Mouse (Mus musculus) lung, embryonic 14.5 days (tissue): ENCODE data around the gene Pmp22. TPM values are rescaled to one million over a fixed set of nuclear protein-coding genes. Genes with fewer than 3 reads are reported as not detected.

Experiments used
- ATAC-seq: fragments of 200-750 bp; cut with Nextera tagmentation; 2 replicates; pipeline ENCODE4 v1.8.0; 2017; ENCODE audit warnings: mild to moderate bottlenecking, moderate TSS enrichment, moderate library complexity; ENCODE audit not compliant: insufficient read depth
- DNase-seq: peaks from one replicate; pipeline ENCODE4 v3.0.0-alpha.2; 2015
- H3K27ac ChIP-seq: fragments of 300-500 bp; sonication (generic); 2 replicates; pipeline ENCODE4 v1.5.1; 2014; ENCODE audit warnings: low read depth, mild to moderate bottlenecking, moderate library complexity
- H3K27me3 ChIP-seq: fragments of 300-500 bp; sonication (generic); 2 replicates; pipeline ENCODE4 v1.6.1; 2014; ENCODE audit warnings: low read length, control low read depth; ENCODE audit not compliant: insufficient read depth
- H3K36me3 ChIP-seq: fragments of 300-500 bp; sonication (generic); 2 replicates; pipeline ENCODE4 v1.6.1; 2014; ENCODE audit warnings: control low read depth; ENCODE audit not compliant: insufficient read depth
- H3K4me1 ChIP-seq: fragments of 300-500 bp; sonication (generic); 2 replicates; pipeline ENCODE4 v1.6.1; 2014; ENCODE audit warnings: antibody characterized with exemption, control low read depth; ENCODE audit not compliant: insufficient read depth
- H3K4me2 ChIP-seq: fragments of 300-500 bp; sonication (generic); 2 replicates; pipeline ENCODE4 v1.6.1; 2014; ENCODE audit warnings: mild to moderate bottlenecking
- H3K4me3 ChIP-seq: fragments of 300-500 bp; sonication (generic); 2 replicates; pipeline ENCODE4 v1.5.1; 2014; ENCODE audit warnings: low read depth, low read length
- H3K9ac ChIP-seq: fragments of 300-500 bp; sonication (generic); 2 replicates; pipeline ENCODE4 v1.6.1; 2014
- H3K9me3 ChIP-seq: fragments of 300-500 bp; sonication (generic); 2 replicates; pipeline ENCODE4 v1.6.1; 2016; ENCODE audit warnings: low read depth, low read length, control low read depth
- CTCF ChIP-seq: IDR thresholded peaks from 2 replicates; pipeline ENCODE4 v1.5.1; 2016; ENCODE audit warnings: antibody characterized with exemption, low read depth
- WGBS: fragments of 180-500 bp; shearing (Covaris S2); extraction: QIAGEN DNeasy Blood & Tissue Kit; methylation state at CpG from one replicate; pipeline ENCODE4 v1.1.7; 2014; 5-methylcytosine and 5-hydroxymethylcytosine counted together
- polyA plus RNA-seq: library from polyadenylated mRNA; unstranded; fragments of >200 nt; fragmentation: Nextera tagmentation; extraction: Ambion mirVana; gene quantifications from 2 replicates; pipeline ENCODE4 v1.2.1, GENCODE M21; 2014

Pmp22 gene
- polyA plus RNA-seq, 1 experiment from 2014 or later: 223 TPM

DNA sequence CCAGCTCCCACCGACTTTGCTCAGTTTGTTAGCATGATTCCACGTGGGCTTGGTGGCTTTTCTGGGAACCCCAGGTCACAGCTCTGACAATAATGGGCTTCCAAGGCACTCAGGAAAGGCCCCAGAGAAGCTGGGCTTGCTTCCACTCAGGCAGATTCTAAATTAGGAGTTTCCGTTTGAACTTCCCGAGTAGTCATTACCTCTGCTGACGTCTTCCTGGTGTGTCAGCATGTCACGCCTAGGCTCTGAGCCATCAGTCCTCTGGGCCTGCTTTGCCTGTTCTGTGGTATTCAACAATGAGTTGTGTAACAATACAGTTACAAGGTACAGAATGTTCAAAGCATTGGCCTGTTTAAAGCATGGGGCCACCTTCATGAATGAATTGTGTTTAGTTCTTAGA, 7.4 kb downstream of the Pmp22 start:
- peaks cover 60% of the 10 kb centered on the region for H3K36me3 ChIP-seq
- H3K4me1 ChIP-seq: peaks cover 22% of the 10 kb centered on the region
- ATAC-seq (no peak), DNase-seq (peak; percentile 53)
- peak overlapping the region; percentile 82; the same call in 1 of the 2 replicates for H3K4me2 ChIP-seq
- peak overlapping the region; percentile 48 for H3K27ac ChIP-seq
- 58% methylated on average over 6 of the region's 6 CpGs for WGBS
- H3K4me3 ChIP-seq: no peak overlapping the region
- H3K9ac ChIP-seq: peak overlapping the region; percentile 27; the same call in 1 of the 2 replicates
- no peaks in the 10 kb centered on the region for H3K9me3 ChIP-seq
- TF ChIP-seq CTCF: no peak
- H3K27me3 ChIP-seq: peaks cover 12% of the 10 kb centered on the region; the same call in 1 of the 2 replicates

DNA sequence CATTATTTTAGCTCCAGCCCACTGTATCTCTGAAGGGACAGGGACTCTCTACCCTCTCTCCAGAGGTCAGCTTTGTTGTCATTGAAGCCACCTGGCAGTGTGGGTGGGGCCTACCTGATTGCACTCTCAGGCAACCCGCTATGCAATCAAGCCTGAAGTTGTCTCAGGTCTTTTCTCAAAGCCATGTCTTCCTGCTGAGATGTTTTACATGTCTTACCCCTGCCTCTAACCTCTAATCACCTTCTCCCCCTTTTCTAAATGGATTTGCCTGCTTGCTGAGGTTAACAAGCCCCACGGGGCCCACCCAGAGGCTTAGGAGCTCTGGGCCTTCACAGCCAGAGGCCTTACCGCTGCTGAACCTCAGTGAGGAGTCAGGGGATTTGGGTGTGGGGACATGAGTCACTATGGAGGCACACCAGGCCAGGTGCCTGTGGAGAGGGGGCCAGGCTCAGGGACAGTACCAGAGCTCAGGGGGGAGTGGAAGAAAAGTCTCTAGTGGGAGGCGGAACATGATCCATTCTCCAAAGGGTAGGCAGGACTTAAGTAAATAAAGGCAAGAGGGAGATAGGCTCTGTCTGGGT, 8.1 kb downstream of the Pmp22 start:
- Histone ChIP-seq H3K9ac (no peak overlapping the region), H3K4me2 (no peak overlapping the region), H3K36me3 (peaks cover 66% of the 10 kb centered on the region), H3K27me3 (peaks cover 8% of the 10 kb centered on the region; the same call in 1 of the 2 replicates), H3K9me3 (no peaks in the 10 kb centered on the region), H3K27ac (no peak overlapping the region), H3K4me1 (peaks cover 22% of the 10 kb centered on the region), H3K4me3 (no peak overlapping the region)
- DNase-seq: no peak
- ATAC-seq: no peak
- WGBS: 82% methylated on average over 4 of the region's 4 CpGs
- TF ChIP-seq CTCF: no peak

DNA sequence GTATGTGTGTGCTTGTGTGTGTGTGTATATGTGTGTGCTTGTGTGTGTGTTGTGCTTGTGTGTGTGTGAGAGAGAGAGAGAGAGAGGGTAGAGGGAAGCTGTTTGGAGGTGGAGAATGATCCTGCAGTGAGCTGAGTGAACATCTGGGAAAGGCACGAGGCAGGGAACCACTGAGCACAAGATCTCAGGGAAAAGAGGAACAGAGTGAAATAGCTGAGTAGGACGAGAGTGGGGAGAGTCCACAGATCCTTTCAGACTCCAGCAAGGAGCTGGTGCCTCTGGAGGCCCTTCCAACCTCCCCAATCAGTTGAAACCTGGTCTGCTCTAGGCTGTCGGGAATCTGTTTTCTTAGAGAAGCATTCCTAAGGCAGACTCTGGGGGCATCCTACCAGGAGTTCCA, 10.0 kb downstream of the Pmp22 start:
- Histone ChIP-seq H3K9me3 (no peaks in the 10 kb centered on the region), H3K4me2 (no peak overlapping the region), H3K4me3 (no peak overlapping the region), H3K4me1 (peaks cover 22% of the 10 kb centered on the region), H3K27me3 (no peaks in the 10 kb centered on the region), H3K27ac (no peak overlapping the region), H3K9ac (no peak overlapping the region), H3K36me3 (peaks cover 79% of the 10 kb centered on the region)
- ATAC-seq (no peak), DNase-seq (no peak)
- TF ChIP-seq CTCF: no peak
- WGBS: 44% methylated on average over 3 of the region's 3 CpGs

DNA sequence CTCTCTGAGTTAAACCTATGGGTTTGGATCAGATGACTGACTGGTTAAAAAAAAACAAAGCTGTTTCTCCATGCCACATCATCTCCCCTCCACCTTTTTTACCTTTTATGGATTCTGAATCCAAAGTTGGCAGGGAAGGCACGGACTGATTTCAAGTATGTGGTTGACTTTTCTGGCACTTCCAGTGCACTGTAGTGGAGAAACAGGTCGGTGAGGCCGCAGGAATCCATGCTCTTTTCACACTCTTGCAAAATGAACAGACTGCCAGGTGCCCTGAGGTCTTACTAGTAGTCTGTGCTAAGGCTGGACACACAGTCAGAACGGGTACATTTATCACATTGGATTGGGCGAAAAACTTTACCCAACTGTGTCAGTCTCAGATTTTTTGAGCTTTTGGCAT, 13.5 kb downstream of the Pmp22 start:
- no peaks in the 10 kb centered on the region for H3K9me3 ChIP-seq
- no peak overlapping the region for H3K4me2 ChIP-seq
- H3K9ac ChIP-seq: no peak overlapping the region
- peaks cover 68% of the 10 kb centered on the region for H3K36me3 ChIP-seq
- H3K4me1 ChIP-seq: no peaks in the 10 kb centered on the region
- TF ChIP-seq CTCF: no peak
- no peak for DNase-seq
- no peak overlapping the region for H3K27ac ChIP-seq
- no peak for ATAC-seq
- H3K4me3 ChIP-seq: no peak overlapping the region
- no peaks in the 10 kb centered on the region for H3K27me3 ChIP-seq
- 76% methylated on average over 5 of the region's 5 CpGs for WGBS

DNA sequence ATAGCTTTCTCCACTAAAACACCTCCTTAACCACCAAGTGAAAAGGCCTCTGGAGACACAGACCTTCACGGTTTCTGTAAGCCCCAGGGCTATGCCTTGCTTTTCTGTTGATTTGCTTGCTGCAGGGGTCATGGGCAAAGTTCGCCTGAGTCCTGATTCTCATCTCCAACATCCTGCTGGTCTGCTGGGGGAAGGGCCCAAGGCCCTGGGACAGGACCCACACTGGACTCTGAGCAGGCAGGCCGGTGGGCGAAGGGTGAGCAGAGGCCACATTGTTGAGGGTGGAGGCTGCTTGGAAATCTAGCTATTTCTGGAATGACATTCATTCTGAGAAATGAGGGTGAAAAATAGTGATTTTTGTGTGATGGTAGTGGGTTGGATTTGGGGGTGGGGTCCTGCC, 14.0 kb downstream of the Pmp22 start:
- 73% methylated on average over 4 of the region's 4 CpGs for WGBS
- peaks cover 64% of the 10 kb centered on the region for H3K36me3 ChIP-seq
- H3K27me3 ChIP-seq: no peaks in the 10 kb centered on the region
- no peak for TF ChIP-seq CTCF
- H3K27ac ChIP-seq: no peak overlapping the region
- no peaks in the 10 kb centered on the region for H3K9me3 ChIP-seq
- H3K4me2 ChIP-seq: no peak overlapping the region
- H3K4me1 ChIP-seq: no peaks in the 10 kb centered on the region
- no peak overlapping the region for H3K9ac ChIP-seq
- DNase-seq (no peak), ATAC-seq (no peak)
- H3K4me3 ChIP-seq: no peak overlapping the region

DNA sequence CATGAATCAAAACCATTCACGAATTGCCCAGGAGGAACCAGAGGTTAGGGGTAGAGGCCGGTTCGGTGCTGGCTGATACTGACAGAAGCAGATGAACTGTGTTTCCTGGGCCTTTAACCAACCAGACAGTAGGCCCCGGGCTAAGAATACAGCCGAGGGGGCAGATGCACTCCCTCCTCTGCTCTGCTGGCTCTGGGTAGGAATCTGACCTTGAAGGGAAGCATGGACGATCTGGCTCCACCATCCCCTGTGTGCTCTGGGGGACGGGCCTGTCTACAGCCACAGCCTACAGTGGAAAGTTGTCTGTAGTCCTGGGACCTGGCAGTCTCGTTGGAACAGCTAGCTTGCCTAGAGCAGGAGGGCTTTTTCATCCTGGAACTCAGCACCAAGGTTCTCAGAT, 14.7 kb downstream of the Pmp22 start:
- DNase-seq (no peak), ATAC-seq (no peak)
- Histone ChIP-seq H3K27me3 (no peaks in the 10 kb centered on the region), H3K4me2 (no peak overlapping the region), H3K27ac (no peak overlapping the region), H3K9ac (no peak overlapping the region), H3K4me1 (no peaks in the 10 kb centered on the region), H3K9me3 (no peaks in the 10 kb centered on the region), H3K4me3 (no peak overlapping the region), H3K36me3 (peaks cover 65% of the 10 kb centered on the region)
- 77% methylated on average over 8 of the region's 8 CpGs for WGBS
- TF ChIP-seq CTCF: no peak

DNA sequence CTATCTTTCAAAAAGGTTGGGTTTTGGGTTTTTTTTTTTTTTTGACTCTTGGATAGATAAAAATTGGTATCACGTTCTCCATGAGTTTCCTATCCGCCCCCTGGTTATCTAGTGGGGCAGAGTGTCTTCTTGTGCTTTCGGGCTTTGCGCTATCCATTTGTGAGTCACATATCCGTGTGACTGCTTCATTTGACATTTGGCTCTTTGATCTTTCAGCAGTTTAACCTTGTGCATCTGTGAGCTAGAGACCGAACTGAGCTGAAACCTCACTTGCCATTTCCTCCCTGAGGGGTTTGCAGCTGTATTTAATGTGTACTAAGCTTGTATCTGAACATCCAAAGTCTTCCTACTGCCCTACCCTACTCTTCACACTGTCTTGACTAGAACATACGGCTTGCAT, 17.8 kb downstream of the Pmp22 start:
- H3K4me1 ChIP-seq: no peaks in the 10 kb centered on the region
- H3K9me3 ChIP-seq: no peaks in the 10 kb centered on the region
- no peak for DNase-seq
- ATAC-seq: no peak
- H3K9ac ChIP-seq: no peak overlapping the region
- no peak overlapping the region for H3K27ac ChIP-seq
- no peaks in the 10 kb centered on the region for H3K27me3 ChIP-seq
- no peak overlapping the region for H3K4me3 ChIP-seq
- TF ChIP-seq CTCF: no peak
- H3K36me3 ChIP-seq: peaks cover 60% of the 10 kb centered on the region
- H3K4me2 ChIP-seq: no peak overlapping the region
- 56% methylated on average over 7 of the region's 7 CpGs for WGBS
